Mouse (Mus musculus): Measurements from ENCODE around the gene Gm3149. TPM values are rescaled to one million over a fixed set of nuclear protein-coding genes. Genes with fewer than 3 reads are reported as not detected.
A peak's percentile ranks its signal among the peaks of the same experiment; 100 is the strongest.
"Not testable (repeated sequence)": the region's sequence is repeated elsewhere in the genome, so short reads cannot be mapped to it uniquely, and the experiment has no call there.

Gm3149 gene
- polyA plus RNA-seq (2016; fragmentation: Nextera tagmentation; extraction: Ambion mirVana): not detected in 2 replicates

DNA sequence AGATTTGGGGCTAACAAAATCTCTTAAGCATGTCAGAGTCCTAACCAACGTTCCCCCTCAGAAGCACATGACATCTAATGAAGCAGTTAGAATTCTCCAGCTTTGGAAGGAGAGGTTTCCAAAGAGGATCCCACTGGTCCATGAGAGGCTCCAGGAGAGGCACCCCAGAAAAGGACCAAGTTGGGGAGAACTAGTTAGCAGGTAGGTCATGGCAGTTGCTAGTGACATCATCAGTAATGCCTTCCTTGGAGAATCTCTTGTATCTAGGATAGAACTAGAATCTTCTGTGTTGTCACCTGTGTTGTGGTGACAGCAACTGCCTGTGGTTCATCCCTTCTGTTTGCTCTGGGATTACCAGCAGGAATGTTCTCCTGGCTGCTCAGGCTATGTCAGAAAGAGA is at the start of gene Gm3149:
Gm3149 (plus strand) TSS at position 301 of the 400 bp plus-strand sequence.
- H3K27ac ChIP-seq; H3K27me3 ChIP-seq (replicated peaks); H3K9me3 ChIP-seq (replicated peaks); H3K9ac ChIP-seq; H3K4me3 ChIP-seq; H3K36me3 ChIP-seq; H3K4me1 ChIP-seq; H3K4me2 ChIP-seq; ATAC-seq: not testable (repeated sequence)
- no CpG with 5 or more reads among the region's 1 CpGs for WGBS (ENCODE audit: insufficient replicate concordance)

DNA sequence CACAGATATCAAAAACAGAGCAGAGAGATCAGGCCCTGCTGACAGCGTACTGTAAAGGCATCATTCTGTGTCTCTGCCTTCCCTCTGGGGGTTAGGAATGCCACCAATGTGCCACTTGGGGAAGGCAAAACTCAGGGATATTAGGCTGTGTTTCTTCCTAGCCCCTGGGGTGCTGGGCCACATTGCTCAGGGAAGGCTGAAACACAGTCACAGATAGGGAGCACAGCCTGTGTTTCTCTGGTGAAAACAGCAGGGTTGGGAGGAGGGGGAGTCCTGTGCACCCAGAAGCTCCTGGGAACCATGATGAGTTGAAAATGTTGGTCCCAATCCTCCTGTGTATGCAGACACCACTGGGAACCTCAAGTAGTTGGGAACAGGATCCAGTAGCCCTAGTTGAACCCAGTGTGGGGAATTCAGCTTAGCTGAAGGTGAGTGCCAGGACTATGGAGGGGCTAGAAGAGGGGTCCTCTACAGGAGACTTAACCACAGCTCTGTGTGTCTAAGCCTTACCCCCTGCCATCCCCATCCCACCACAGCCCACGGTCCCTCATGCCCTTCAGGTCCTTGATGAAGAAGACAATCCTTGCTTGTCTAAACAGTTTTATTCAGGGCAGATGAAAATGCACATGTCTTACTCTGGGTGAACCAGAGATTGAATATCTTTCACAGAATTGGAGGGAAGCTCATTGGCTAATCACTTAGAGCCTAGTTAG is 47.7 kb upstream of the Gm3149 start:
- H3K4me2 ChIP-seq; H3K27me3 ChIP-seq (replicated peaks); H3K4me3 ChIP-seq; ATAC-seq; H3K9me3 ChIP-seq (replicated peaks); H3K36me3 ChIP-seq; H3K4me1 ChIP-seq; H3K9ac ChIP-seq; H3K27ac ChIP-seq: not testable (repeated sequence)
- WGBS (ENCODE audit: insufficient replicate concordance): 59% methylated on average over 2 of the region's 2 CpGs

DNA sequence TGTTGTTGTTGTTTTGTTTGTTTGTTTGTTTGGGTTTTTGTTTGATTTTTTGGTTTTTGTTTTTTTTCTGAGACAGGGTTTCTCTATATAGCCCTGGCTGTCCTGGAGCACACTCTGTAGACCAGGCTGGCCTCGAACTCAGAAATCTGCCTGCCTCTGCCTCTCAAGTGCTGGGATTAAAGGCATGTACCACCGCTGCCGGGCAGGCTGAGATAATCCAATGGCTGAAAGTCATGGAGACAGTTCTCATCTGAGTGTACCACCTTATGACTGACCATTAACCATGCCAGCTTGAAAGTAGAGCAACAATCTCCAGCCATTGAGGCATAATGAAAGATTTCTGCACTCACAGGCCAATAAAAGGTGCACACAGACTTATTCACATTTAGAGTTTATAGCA is 37.3 kb upstream of the Gm3149 start:
- not testable (repeated sequence) for H3K9ac ChIP-seq; H3K4me1 ChIP-seq; H3K4me3 ChIP-seq; H3K9me3 ChIP-seq (replicated peaks); H3K4me2 ChIP-seq; H3K36me3 ChIP-seq; H3K27ac ChIP-seq; ATAC-seq; H3K27me3 ChIP-seq (replicated peaks)
- 69% methylated on average over 2 of the region's 3 CpGs for WGBS (ENCODE audit: insufficient replicate concordance)

DNA sequence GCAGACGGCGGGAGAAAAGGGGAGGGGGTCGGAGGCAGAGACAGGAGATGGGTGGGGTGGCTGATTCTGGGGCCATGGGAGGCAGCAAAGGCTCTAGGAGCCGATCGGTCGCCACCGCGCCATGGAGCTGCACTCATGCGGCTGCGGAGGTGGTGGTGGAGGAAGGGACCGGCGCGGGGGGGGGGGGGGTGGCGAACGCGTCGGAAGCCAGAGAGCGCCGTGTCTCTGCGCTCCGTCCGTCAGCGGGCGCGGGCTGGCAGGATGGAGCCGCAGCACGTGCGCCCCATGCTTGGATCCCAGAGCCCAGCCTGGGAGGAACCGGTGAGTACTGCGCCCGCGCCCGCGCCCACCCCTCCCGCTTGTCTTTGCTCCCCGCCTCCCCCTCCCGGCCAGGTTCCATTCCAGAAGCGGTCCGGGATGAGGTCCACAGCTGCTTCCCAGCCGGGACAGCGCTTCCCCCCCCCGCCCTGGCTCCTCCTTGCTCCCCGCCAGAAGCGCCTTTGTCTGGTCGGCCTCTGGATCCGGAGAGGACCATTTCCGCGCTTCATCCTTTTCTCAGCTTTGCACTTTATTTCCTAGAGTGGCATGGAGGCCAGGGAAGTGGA is 17.5 kb downstream of the Gm3149 start, which contains the start of gene 2610042L04Rik:
2610042L04Rik (plus strand) TSS at position 288 of the 605 bp plus-strand sequence.
- not testable (repeated sequence) for H3K27ac ChIP-seq; ATAC-seq; H3K27me3 ChIP-seq (replicated peaks); H3K4me1 ChIP-seq; H3K9me3 ChIP-seq (replicated peaks); H3K36me3 ChIP-seq; H3K9ac ChIP-seq
- peak within 1 kb of the TSS; percentile 5; the same call in 1 of the 2 replicates for H3K4me3 ChIP-seq
- peak within 1 kb of the TSS; percentile 44 for H3K4me2 ChIP-seq
- 3% methylated on average over 16 of the region's 48 CpGs for WGBS (ENCODE audit: insufficient replicate concordance)

DNA sequence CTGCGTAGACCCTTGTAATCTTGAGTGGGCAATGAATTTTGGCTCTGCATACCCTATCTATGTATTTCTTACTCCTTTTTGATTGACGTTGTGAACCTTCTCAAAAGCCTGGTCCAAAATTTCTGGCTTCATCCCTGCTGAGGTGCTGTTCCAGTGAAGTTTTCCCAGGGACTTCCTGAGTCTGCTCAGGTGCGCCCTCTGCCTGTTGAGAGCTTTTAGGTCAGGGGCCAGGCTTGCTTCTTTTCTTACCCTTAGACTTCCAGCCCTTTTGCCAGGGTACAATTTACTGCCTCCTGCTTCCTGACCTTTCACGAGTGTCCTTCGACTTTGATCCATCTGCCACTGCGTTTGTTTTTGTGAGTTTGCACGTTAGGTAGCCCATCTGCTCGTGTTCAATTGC is 18.4 kb downstream of the Gm3149 start:
- H3K36me3 ChIP-seq; H3K27ac ChIP-seq; H3K4me1 ChIP-seq; H3K27me3 ChIP-seq (replicated peaks); H3K4me2 ChIP-seq; H3K9ac ChIP-seq; H3K9me3 ChIP-seq (replicated peaks); H3K4me3 ChIP-seq; ATAC-seq: not testable (repeated sequence)
- WGBS (ENCODE audit: insufficient replicate concordance): 11% methylated on average over 8 of the region's 8 CpGs

DNA sequence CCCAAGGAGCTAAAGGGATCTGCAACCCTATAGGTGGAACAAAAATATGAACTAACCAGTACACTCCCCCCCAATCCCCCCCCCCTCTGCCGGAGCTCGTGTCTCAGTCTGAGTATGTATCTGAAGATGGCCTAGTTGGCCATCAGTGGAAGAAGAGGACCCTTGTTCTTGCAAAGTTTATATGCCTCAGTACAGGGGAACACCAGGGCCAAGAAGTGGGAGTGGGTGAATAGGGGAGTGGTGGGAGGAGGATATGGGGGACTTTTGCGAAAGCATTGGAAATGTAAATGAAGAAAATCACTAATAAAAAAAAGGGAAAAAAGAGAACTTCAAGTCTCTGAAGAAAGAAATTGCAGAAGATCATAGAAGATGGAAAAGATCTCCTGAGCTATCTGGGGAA is 51.9 kb downstream of the Gm3149 start:
- not testable (repeated sequence) for H3K9ac ChIP-seq; ATAC-seq; H3K9me3 ChIP-seq (replicated peaks); H3K4me3 ChIP-seq; H3K4me1 ChIP-seq; H3K4me2 ChIP-seq; H3K36me3 ChIP-seq; H3K27ac ChIP-seq; H3K27me3 ChIP-seq (replicated peaks)
- 69% methylated on average over 3 of the region's 3 CpGs for WGBS (ENCODE audit: insufficient replicate concordance)

DNA sequence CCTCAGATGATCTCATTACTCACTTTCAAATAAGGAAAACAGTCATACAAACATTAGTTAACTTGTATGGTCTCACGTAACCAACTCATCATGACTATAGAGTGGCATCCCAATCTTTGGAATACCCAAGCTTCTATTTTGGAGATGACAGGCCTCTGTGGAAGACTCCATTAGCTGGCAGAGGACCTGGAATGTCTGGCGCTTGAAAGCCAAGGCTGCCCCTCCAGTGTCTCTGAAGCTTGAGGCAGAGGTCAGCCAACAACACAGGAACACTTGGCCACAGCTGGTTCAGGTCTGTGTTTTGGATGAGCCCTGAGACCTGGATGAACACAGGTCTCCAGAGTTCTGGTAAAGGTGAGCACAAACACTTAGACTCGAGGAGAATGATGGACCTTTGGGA is 52.6 kb downstream of the Gm3149 start:
- H3K27me3 ChIP-seq (replicated peaks); H3K27ac ChIP-seq; H3K9ac ChIP-seq; H3K36me3 ChIP-seq; H3K4me2 ChIP-seq; H3K4me1 ChIP-seq; ATAC-seq; H3K4me3 ChIP-seq; H3K9me3 ChIP-seq (replicated peaks): not testable (repeated sequence)
- WGBS (ENCODE audit: insufficient replicate concordance): 63% methylated on average over 3 of the region's 3 CpGs

Other genes starting within 250 kb of the Gm3149 start
- gene Gm3115, start 233.2 kb upstream of the Gm3149 start, polyA plus RNA-seq (2016; fragmentation: Nextera tagmentation; extraction: Ambion mirVana): not detected in 2 replicates
- gene Gm8108, start 206.8 kb upstream of the Gm3149 start, polyA plus RNA-seq (2016; fragmentation: Nextera tagmentation; extraction: Ambion mirVana): not detected in 2 replicates
- gene Gm3127, start 152.3 kb upstream of the Gm3149 start, polyA plus RNA-seq (2016; fragmentation: Nextera tagmentation; extraction: Ambion mirVana): not detected in 2 replicates
- gene Gm2974, start 134.7 kb upstream of the Gm3149 start, polyA plus RNA-seq (2016; fragmentation: Nextera tagmentation; extraction: Ambion mirVana): not detected in 2 replicates
- not detected in 2 replicates for gene Gm3138, start 67.7 kb upstream of the Gm3149 start, polyA plus RNA-seq (2016; fragmentation: Nextera tagmentation; extraction: Ambion mirVana)
- not detected in 2 replicates for gene 2610042L04Rik, start 17.5 kb downstream of the Gm3149 start, polyA plus RNA-seq (2016; fragmentation: Nextera tagmentation; extraction: Ambion mirVana)
- not detected in 2 replicates for gene Gm3159, start 80.2 kb downstream of the Gm3149 start, polyA plus RNA-seq (2016; fragmentation: Nextera tagmentation; extraction: Ambion mirVana)
- not detected in 2 replicates for gene Gm3164, start 98.2 kb downstream of the Gm3149 start, polyA plus RNA-seq (2016; fragmentation: Nextera tagmentation; extraction: Ambion mirVana)
- gene Gm3173, start 113.7 kb downstream of the Gm3149 start, polyA plus RNA-seq (2016; fragmentation: Nextera tagmentation; extraction: Ambion mirVana): not detected in 2 replicates
- not detected in 2 replicates for gene Gm3182, start 164.5 kb downstream of the Gm3149 start, polyA plus RNA-seq (2016; fragmentation: Nextera tagmentation; extraction: Ambion mirVana)
- not detected in 2 replicates for gene Gm3047, start 238.1 kb downstream of the Gm3149 start, polyA plus RNA-seq (2016; fragmentation: Nextera tagmentation; extraction: Ambion mirVana)

Data from liver, embryonic 12.5 days (tissue).